Mouse (Mus musculus): ENCODE measurements around the gene Gucy2g. TPM values are rescaled to one million over a fixed set of nuclear protein-coding genes. Genes with fewer than 3 reads are reported as not detected.
A peak's percentile ranks its signal among the peaks of the same experiment; 100 is the strongest.

Gene Gucy2g
- total RNA-seq, 2 experiments from 2014 or later, result 0.15 to 0.39 TPM

- no peak overlapping the region for H3K4me3 ChIP-seq
- no peak overlapping the region for H3K27ac ChIP-seq
- intact Hi-C loops (cut with DNase I), result no loop called here
- no peak for TF ChIP-seq CTCF (IDR thresholded peaks at IDR 0.05)
- DNase-seq, result no peak
Measured at GRCm38 (mm10) chr19:55257656-55258375, 16.8 kb upstream of the Gucy2g start.

- H3K4me3 ChIP-seq, result no peak overlapping the region
- H3K27ac ChIP-seq, result no peak overlapping the region
- TF ChIP-seq CTCF (IDR thresholded peaks at IDR 0.05), result no peak
- intact Hi-C loops (cut with DNase I), result no loop called here
- DNase-seq, result no peak
Measured at GRCm38 (mm10) chr19:55256156-55256555, 15.1 kb upstream of the Gucy2g start.

- intact Hi-C loops (cut with DNase I), result no loop called here
- Histone ChIP-seq H3K4me3 (peak overlapping the region; percentile 88), H3K27ac (peak overlapping the region; percentile 89)
- DNase-seq, result no peak
- TF ChIP-seq CTCF (IDR thresholded peaks at IDR 0.05), result no peak
Measured at GRCm38 (mm10) chr19:55254513-55255016, 13.5 kb upstream of the Gucy2g start.

- no peak for TF ChIP-seq CTCF (IDR thresholded peaks at IDR 0.05)
- DNase-seq, result peak; percentile 70
- peak overlapping the region; percentile 88 for H3K4me3 ChIP-seq
- intact Hi-C loops (cut with DNase I), result no loop called here
- peak overlapping the region; percentile 89 for H3K27ac ChIP-seq
Measured at GRCm38 (mm10) chr19:55253570-55254441, 12.8 kb upstream of the Gucy2g start.

- no peak for TF ChIP-seq CTCF (IDR thresholded peaks at IDR 0.05)
- H3K27ac ChIP-seq, result peak overlapping the region; percentile 89
- no peak for DNase-seq
- H3K4me3 ChIP-seq, result peak overlapping the region; percentile 88
- intact Hi-C loops (cut with DNase I), result no loop called here
Measured at GRCm38 (mm10) chr19:55253239-55253569, 12.2 kb upstream of the Gucy2g start.

DNA sequence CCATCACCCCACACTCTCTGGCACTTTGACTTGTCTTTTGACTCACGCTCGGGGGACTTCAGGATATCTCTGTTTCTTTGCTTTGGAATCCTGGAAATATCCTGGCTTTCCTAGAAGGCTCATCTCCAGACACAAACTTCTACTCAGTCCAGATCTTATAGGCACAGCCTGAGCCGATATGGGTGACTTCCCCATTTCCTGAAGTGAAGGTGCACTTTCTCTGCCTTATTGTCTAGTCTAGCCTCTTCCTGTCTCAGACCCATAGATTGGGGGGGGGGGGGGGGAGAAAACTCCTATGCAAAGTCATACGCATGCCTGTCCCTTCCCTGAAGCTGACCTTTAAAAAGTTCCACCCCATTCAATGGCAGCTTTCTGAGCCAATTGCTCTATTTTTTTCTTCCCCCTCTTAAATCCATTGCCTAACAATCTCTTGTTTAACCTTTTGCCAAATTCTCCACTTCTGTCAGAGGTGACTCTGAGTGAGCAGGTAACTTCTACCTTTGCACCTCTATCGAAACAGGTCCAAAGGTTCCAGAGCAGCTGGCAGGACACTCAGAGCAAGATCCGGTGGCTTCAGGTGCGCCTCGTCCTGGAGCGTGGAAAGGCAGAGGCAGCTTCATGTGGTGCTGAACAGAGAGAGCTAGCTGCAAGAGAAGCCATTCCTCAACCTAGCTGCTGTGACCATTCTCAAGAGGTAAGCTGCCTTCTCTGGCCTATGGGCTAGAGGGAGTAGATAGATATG is 10.5 kb upstream of the Gucy2g start, which contains the start of gene Acsl5:
TSS of gene Acsl5 (plus strand) at position 556 of the 742 bp plus-strand sequence.
- no peak for DNase-seq
- Histone ChIP-seq H3K4me3 (peak within 1 kb of the TSS; percentile 88; the same call in 1 of the 2 replicates), H3K27ac (no peak within 1 kb of the TSS)
- intact Hi-C loops (cut with DNase I), result no loop called here
- no peak for TF ChIP-seq CTCF (IDR thresholded peaks at IDR 0.05)

GRCm38 (mm10) chr19:55250451-55250850 is 9.4 kb upstream of the Gucy2g start:
- intact Hi-C loops (cut with DNase I), result no loop called here
- DNase-seq, result no peak
- H3K27ac ChIP-seq, result no peak overlapping the region

GRCm38 (mm10) chr19:55247991-55248520 is 7.0 kb upstream of the Gucy2g start:
- intact Hi-C loops (cut with DNase I), result no loop called here
- no peak for TF ChIP-seq CTCF (IDR thresholded peaks at IDR 0.05)
- Histone ChIP-seq H3K4me3 (no peak overlapping the region), H3K27ac (no peak overlapping the region)
- DNase-seq, result no peak

More at GRCm38 (mm10) chr19:55250451-55250850, 9.4 kb upstream of the Gucy2g start:
- no peak overlapping the region for H3K4me3 ChIP-seq
- no peak for TF ChIP-seq CTCF (IDR thresholded peaks at IDR 0.05)

DNA sequence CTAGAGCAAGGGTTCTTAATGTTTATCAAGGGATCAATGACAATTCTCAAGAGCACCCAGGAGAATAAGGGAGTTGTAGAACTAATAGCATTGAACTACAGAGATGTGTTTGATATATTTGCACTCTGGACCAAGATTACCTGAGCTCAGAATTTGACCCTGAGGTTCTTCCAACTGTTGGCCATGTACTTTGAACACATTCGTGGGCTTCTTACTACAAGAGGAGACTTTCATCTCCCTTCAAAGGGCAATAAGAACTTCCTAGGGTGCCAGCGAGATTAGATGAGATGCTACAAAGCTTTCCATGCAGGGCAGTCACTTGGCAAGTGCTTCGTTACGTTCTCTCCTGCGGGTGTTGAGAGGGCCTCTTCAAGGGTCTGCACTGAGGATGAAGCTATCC is 6.5 kb upstream of the Gucy2g start:
- Histone ChIP-seq H3K27ac (no peak overlapping the region), H3K4me3 (no peak overlapping the region)
- intact Hi-C loops (cut with DNase I), result no loop called here
- no peak for DNase-seq
- TF ChIP-seq CTCF (IDR thresholded peaks at IDR 0.05), result no peak

DNA sequence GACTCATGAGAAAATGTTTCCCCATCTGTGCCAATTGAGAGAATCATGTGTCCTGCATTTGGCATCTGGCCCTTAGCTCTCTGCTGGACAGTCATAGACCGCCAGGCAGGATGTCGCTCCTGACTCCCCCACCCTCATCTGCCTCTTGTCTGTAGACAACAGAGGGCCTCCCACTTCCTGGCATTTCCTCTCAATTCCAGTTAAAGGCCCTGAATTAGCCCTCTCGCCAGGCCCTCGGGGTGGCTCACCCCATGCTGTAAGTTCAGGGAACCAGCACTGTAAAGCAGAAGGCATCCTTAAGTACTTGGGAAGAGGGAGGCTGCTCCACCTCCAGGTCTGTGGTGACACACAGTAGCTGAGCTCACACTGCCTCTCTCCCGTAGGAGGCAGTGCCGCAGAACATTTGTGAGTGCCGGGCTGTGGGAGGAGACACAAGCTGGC is 3.8 kb upstream of the Gucy2g start:
- Histone ChIP-seq H3K4me3 (no peak overlapping the region), H3K27ac (peak overlapping the region; percentile 63)
- peak; percentile 55 for DNase-seq
- intact Hi-C loops (cut with DNase I), result no loop called here
- TF ChIP-seq CTCF (IDR thresholded peaks at IDR 0.05), result peak; percentile 22; the same call in 1 of the 2 replicates

GRCm38 (mm10) chr19:55239766-55240426 is 1.1 kb downstream of the Gucy2g start:
- intact Hi-C loops (cut with DNase I), result no loop called here
- DNase-seq, result no peak
- no peak overlapping the region for H3K4me3 ChIP-seq
- no peak overlapping the region for H3K27ac ChIP-seq
- no peak for TF ChIP-seq CTCF (IDR thresholded peaks at IDR 0.05)

GRCm38 (mm10) chr19:55236564-55236963 is 4.5 kb downstream of the Gucy2g start:
- intact Hi-C loops (cut with DNase I), result no loop called here
- H3K4me3 ChIP-seq, result no peak overlapping the region
- no peak for TF ChIP-seq CTCF (IDR thresholded peaks at IDR 0.05)
- no peak for DNase-seq
- H3K27ac ChIP-seq, result no peak overlapping the region

All from gastrocnemius, adult 2 months (tissue).